Mouse (Mus musculus): ENCODE measurements around the gene Tesk2. TPM values are rescaled to one million over a fixed set of nuclear protein-coding genes. Genes with fewer than 3 reads are reported as not detected.

The Tesk2 gene
- total and polyA plus RNA-seq, 3 experiments, result 3.5 to 7.0 (median 5.8) TPM

DNA sequence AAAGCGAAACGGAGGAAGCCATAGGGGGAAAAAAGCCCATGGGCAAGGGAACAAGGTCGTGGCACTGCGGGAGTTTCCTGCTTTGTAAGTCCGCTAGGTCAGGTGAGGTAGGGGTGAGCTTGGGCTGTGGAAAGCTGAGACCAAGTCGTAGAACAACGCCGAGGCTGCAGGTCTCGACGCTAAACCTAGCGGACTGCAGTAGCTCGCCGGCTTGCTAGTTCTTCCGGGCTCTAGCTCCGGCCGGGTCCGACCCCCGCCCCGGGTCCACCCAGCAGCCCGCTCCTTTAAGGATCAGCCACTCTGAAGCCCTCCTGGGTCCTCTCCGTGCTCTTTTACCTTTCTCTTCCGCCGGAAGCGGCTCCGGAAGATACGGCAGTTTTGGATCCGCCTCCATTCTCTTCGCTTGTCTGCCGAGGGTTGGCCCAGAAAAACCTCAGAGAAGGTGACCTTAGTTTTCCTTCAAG, 103.8 kb downstream of the Tesk2 start:
- Histone ChIP-seq H3K9ac (ENCODE audit: insufficient read depth, low read depth) (peak overlapping the region; percentile 79), H3K27ac (ENCODE audit: insufficient read depth, low read depth) (peak overlapping the region; percentile 21; the same call in 1 of the 2 replicates), H3K4me1 (ENCODE audit: control insufficient read depth in 1 of 2, insufficient read depth in 2 of 2) (peaks cover 4 to 18% of the 10 kb centered on the region in 2 experiments), H3K79me2 (replicated peaks; ENCODE audit: control insufficient read depth, extremely low read depth, insufficient read depth, poor library complexity, severe bottlenecking) (no peaks in the 10 kb centered on the region), H3K27me3 (replicated peaks) (no peaks in the 10 kb centered on the region), H3K4me3 (replicated peaks in 1 of 3; ENCODE audit: low read depth in 2 of 3, low read length in 2 of 3, poor library complexity in 1 of 3) (peak overlapping the region; percentile 75 to 81 (median 80)), H3K9me3 (replicated peaks; ENCODE audit: low read length) (no peaks in the 10 kb centered on the region), H3K4me2 (ENCODE audit: insufficient read depth, low read depth, poor library complexity, severe bottlenecking) (peak overlapping the region; percentile 84), H3K36me3 (replicated peaks in 1 of 2; ENCODE audit: control insufficient read depth in 1 of 2, insufficient read depth in 1 of 2, low read length in 1 of 2) (peaks cover 0 to 12% of the 10 kb centered on the region in 2 experiments)
- dilution Hi-C loops (cut with MboI; ENCODE audit: extremely low pct_ligation_motif_present, extremely low pct_unique_long_range_greater_than_20kb, low sequenced_read_pairs), result no loop called here
- TF ChIP-seq SIN3A (IDR thresholded peaks at IDR 0.05; ENCODE audit: low read length), result peak; percentile 71; the same call in 1 of the 2 replicates
- no peak for TF ChIP-seq USF2 (conservative IDR thresholded peaks at IDR 0.05; ENCODE audit: low read depth, low read length)
- TF ChIP-seq MXI1 (IDR thresholded peaks at IDR 0.05; ENCODE audit: low read depth, low read length), result peak; percentile 76
- TF ChIP-seq JUN (IDR thresholded peaks at IDR 0.05; ENCODE audit: insufficient read depth, low read depth, low read length), result no peak
- TF ChIP-seq SMC3 (IDR thresholded peaks at IDR 0.05; ENCODE audit: low read depth, low read length), result no peak
- TF ChIP-seq MAFK (IDR thresholded peaks at IDR 0.05; ENCODE audit: insufficient replicate concordance, low read length), result no peak
- TF ChIP-seq POLR2A (IDR thresholded peaks at IDR 0.05; ENCODE audit: low read depth, low read length), result peak; percentile 95
- peak; percentile 73 for TF ChIP-seq ELF1 (IDR thresholded peaks at IDR 0.05; ENCODE audit: low read depth, low read length)
- peak; percentile 88 for TF ChIP-seq TBP (conservative IDR thresholded peaks at IDR 0.05; ENCODE audit: low read depth, low read length)
- TF ChIP-seq RCOR1 (conservative IDR thresholded peaks at IDR 0.05; ENCODE audit: low read depth, low read length), result no peak
- peak; percentile 81; the same call in 1 of the 2 replicates for TF ChIP-seq POLR2AphosphoS2 (IDR thresholded peaks at IDR 0.05; ENCODE audit: low read depth, low read length)
- no peak for TF ChIP-seq CHD2 (IDR thresholded peaks at IDR 0.05; ENCODE audit: low read length)
- peak; percentile 38; the same call in 1 of the 2 replicates for TF ChIP-seq IRF4 (IDR thresholded peaks at IDR 0.05; ENCODE audit: low read depth, low read length)
- TF ChIP-seq BHLHE40 (IDR thresholded peaks at IDR 0.05; ENCODE audit: low read depth, low read length), result peak; percentile 48; the same call in 1 of the 2 replicates
- peak; percentile 94 for TF ChIP-seq NELFE (IDR thresholded peaks at IDR 0.05; ENCODE audit: low read depth, low read length)
- TF ChIP-seq HCFC1 (IDR thresholded peaks at IDR 0.05; ENCODE audit: low read depth, low read length), result peak; percentile 77
- TF ChIP-seq MEF2A (IDR thresholded peaks at IDR 0.05; ENCODE audit: borderline replicate concordance, low read depth, low read length), result 0 out of 2 replicates have a peak, but pooled peaks have one; percentile 37
- no peak for TF ChIP-seq PAX5 (IDR thresholded peaks at IDR 0.05; ENCODE audit: low read length)
- TF ChIP-seq ZKSCAN1 (IDR thresholded peaks at IDR 0.05; ENCODE audit: borderline replicate concordance, low read depth, low read length), result no peak
- 0 out of 2 replicates have a peak, but pooled peaks have one; percentile 43 for TF ChIP-seq KAT2A (IDR thresholded peaks at IDR 0.05; ENCODE audit: insufficient replicate concordance, low read length)
- TF ChIP-seq ZMIZ1 (IDR thresholded peaks at IDR 0.05; ENCODE audit: low read depth, low read length), result peak; percentile 84
- TF ChIP-seq USF1 (IDR thresholded peaks at IDR 0.05; ENCODE audit: low read depth, low read length), result no peak
- no peak for TF ChIP-seq EP300 (IDR thresholded peaks at IDR 0.05; ENCODE audit: low read length)
- 0 out of 2 replicates have a peak, but pooled peaks have one; percentile 66 for TF ChIP-seq UBTF (IDR thresholded peaks at IDR 0.05; ENCODE audit: low read depth, low read length)
- TF ChIP-seq GABPA (IDR thresholded peaks at IDR 0.05; ENCODE audit: insufficient replicate concordance, low read depth, low read length), result no peak
- TF ChIP-seq TCF12 (IDR thresholded peaks at IDR 0.05; ENCODE audit: low read depth, low read length), result peak; percentile 79; the same call in 1 of the 2 replicates
- in situ Hi-C loops (cut with MboI; ENCODE audit: low pct_ligation_motif_present, low pct_unique_long_range_greater_than_20kb, low sequenced_read_pairs), result loop anchor here (5.0 to 25.0 kb wide), 3 partner anchors 168 to 662 kb away; partner anchors contain the start of genes 1700042G07Rik, Gm49337, Lurap1 and Tspan1
- DNase-seq (ENCODE audit: extremely low read depth), result peak; percentile 86
